Mouse (Mus musculus) heart, embryonic 15.5 days (tissue): ENCODE measurements around the gene Trnau1ap. TPM values are rescaled to one million over a fixed set of nuclear protein-coding genes. Genes with fewer than 3 reads are reported as not detected.

Experiments used
- ATAC-seq: fragments of 200-750 bp; cut with Nextera tagmentation; replicated peaks from 2 replicates; pipeline ENCODE4 v1.8.0; 2017; ENCODE audit warnings: low read depth, moderate TSS enrichment; ENCODE audit not compliant: insufficient number of reproducible peaks, insufficient read depth, low FRiP score
- H3K27ac ChIP-seq: fragments of 300-500 bp; sonication (generic); 2 replicates; pipeline ENCODE4 v1.5.1; 2015; ENCODE audit warnings: mild to moderate bottlenecking, inconsistent platforms
- H3K27me3 ChIP-seq: fragments of 300-500 bp; sonication (generic); 2 replicates; pipeline ENCODE4 v1.6.1; 2015; ENCODE audit warnings: inconsistent platforms
- H3K36me3 ChIP-seq: fragments of 300-500 bp; sonication (generic); 2 replicates; pipeline ENCODE4 v1.6.1; 2015; ENCODE audit warnings: mild to moderate bottlenecking, inconsistent platforms
- H3K4me1 ChIP-seq: fragments of 300-500 bp; sonication (generic); replicated peaks from 2 replicates; pipeline ENCODE4 v1.6.1; 2015; ENCODE audit warnings: inconsistent platforms
- H3K4me2 ChIP-seq: fragments of 300-500 bp; sonication (generic); 2 replicates; pipeline ENCODE4 v1.6.1; 2015; ENCODE audit warnings: inconsistent platforms, mild to moderate bottlenecking, moderate library complexity
- H3K4me3 ChIP-seq: fragments of 300-500 bp; sonication (generic); 2 replicates; pipeline ENCODE4 v1.5.1; 2015; ENCODE audit warnings: mild to moderate bottlenecking, inconsistent platforms
- H3K9ac ChIP-seq: fragments of 300-500 bp; sonication (generic); 2 replicates; pipeline ENCODE4 v1.6.1; 2015; ENCODE audit warnings: mild to moderate bottlenecking, inconsistent platforms
- H3K9me3 ChIP-seq: fragments of 300-500 bp; sonication (generic); replicated peaks from 2 replicates; pipeline ENCODE4 v1.6.1; 2016; ENCODE audit warnings: inconsistent platforms
- WGBS: fragments of 180-500 bp; shearing (Covaris S2); methylation state at CpG from one replicate; pipeline ENCODE4 v1.1.7; 2015; ENCODE audit warnings: mixed read lengths; 5-methylcytosine and 5-hydroxymethylcytosine counted together
- polyA plus RNA-seq: library from polyadenylated mRNA; unstranded; fragments of >200 nt; fragmentation: Nextera tagmentation; extraction: Ambion mirVana; gene quantifications from 2 replicates; pipeline ENCODE4 v1.2.1, GENCODE M21; 2015

Gene Trnau1ap
- polyA plus RNA-seq, 1 experiment from 2014 or later = 63.4 TPM

GRCm38 (mm10) chr4:132344403-132345134, 15.2 kb upstream of the Trnau1ap start:
- H3K4me2 ChIP-seq = peak overlapping the region; percentile 98
- peaks cover 5% of the 10 kb centered on the region; the same call in 1 of the 2 replicates for H3K36me3 ChIP-seq
- no peak overlapping the region for H3K27ac ChIP-seq
- H3K9me3 ChIP-seq = no peaks in the 10 kb centered on the region
- no peaks in the 10 kb centered on the region for H3K27me3 ChIP-seq
- 4% methylated on average over 13 of the region's 13 CpGs for WGBS
- no peak for ATAC-seq
- H3K9ac ChIP-seq = peak overlapping the region; percentile 90
- H3K4me1 ChIP-seq = peaks cover 20% of the 10 kb centered on the region
- H3K4me3 ChIP-seq = peak overlapping the region; percentile 86

- no peak for ATAC-seq
- H3K27me3 ChIP-seq = no peaks in the 10 kb centered on the region
- H3K4me1 ChIP-seq = peaks cover 20% of the 10 kb centered on the region
- H3K9ac ChIP-seq = no peak overlapping the region
- WGBS = 85% methylated on average over 3 of the region's 3 CpGs
- no peak overlapping the region for H3K27ac ChIP-seq
- H3K9me3 ChIP-seq = no peaks in the 10 kb centered on the region
- H3K4me3 ChIP-seq = no peak overlapping the region
- H3K4me2 ChIP-seq = no peak overlapping the region
- H3K36me3 ChIP-seq = peaks cover 21% of the 10 kb centered on the region
Measured at GRCm38 (mm10) chr4:132341451-132341850, 12.1 kb upstream of the Trnau1ap start.

GRCm38 (mm10) chr4:132338943-132339342, 9.6 kb upstream of the Trnau1ap start:
- Histone ChIP-seq H3K36me3 (peaks cover 37% of the 10 kb centered on the region), H3K4me2 (no peak overlapping the region), H3K27ac (no peak overlapping the region), H3K27me3 (no peaks in the 10 kb centered on the region), H3K9me3 (no peaks in the 10 kb centered on the region), H3K4me1 (peaks cover 8% of the 10 kb centered on the region), H3K9ac (no peak overlapping the region), H3K4me3 (no peak overlapping the region)
- no peak for ATAC-seq
- WGBS = 86% methylated on average over 13 of the region's 13 CpGs

GRCm38 (mm10) chr4:132332880-132333279, 3.5 kb upstream of the Trnau1ap start:
- Histone ChIP-seq H3K9me3 (no peaks in the 10 kb centered on the region), H3K27ac (no peak overlapping the region), H3K4me2 (no peak overlapping the region), H3K27me3 (no peaks in the 10 kb centered on the region), H3K36me3 (peaks cover 42% of the 10 kb centered on the region), H3K9ac (no peak overlapping the region), H3K4me1 (peaks cover 15% of the 10 kb centered on the region), H3K4me3 (no peak overlapping the region)
- WGBS = 59% methylated on average over 6 of the region's 6 CpGs
- ATAC-seq = no peak

- Histone ChIP-seq H3K4me3 (no peak overlapping the region), H3K27ac (no peak overlapping the region), H3K27me3 (no peaks in the 10 kb centered on the region), H3K36me3 (peaks cover 36% of the 10 kb centered on the region), H3K9me3 (no peaks in the 10 kb centered on the region), H3K4me2 (no peak overlapping the region), H3K4me1 (peaks cover 16% of the 10 kb centered on the region), H3K9ac (no peak overlapping the region)
- WGBS = 84% methylated on average over 3 of the region's 3 CpGs
- ATAC-seq = no peak
Measured at GRCm38 (mm10) chr4:132331960-132332359, 2.6 kb upstream of the Trnau1ap start.

GRCm38 (mm10) chr4:132329835-132330354, 557 bp upstream of the Trnau1ap start:
- Histone ChIP-seq H3K4me3 (peak overlapping the region; percentile 83), H3K36me3 (peaks cover 33% of the 10 kb centered on the region), H3K27me3 (no peaks in the 10 kb centered on the region), H3K4me1 (peaks cover 16% of the 10 kb centered on the region), H3K4me2 (peak overlapping the region; percentile 86), H3K9me3 (no peaks in the 10 kb centered on the region), H3K27ac (peak overlapping the region; percentile 92), H3K9ac (peak overlapping the region; percentile 96)
- WGBS = 13% methylated on average over 10 of the region's 10 CpGs
- ATAC-seq = no peak

- Histone ChIP-seq H3K4me3 (peak overlapping the region; percentile 83), H3K9ac (peak overlapping the region; percentile 96), H3K4me2 (peak overlapping the region; percentile 86), H3K27ac (peak overlapping the region; percentile 92), H3K9me3 (no peaks in the 10 kb centered on the region), H3K27me3 (no peaks in the 10 kb centered on the region), H3K4me1 (peaks cover 16% of the 10 kb centered on the region), H3K36me3 (peaks cover 34% of the 10 kb centered on the region)
- 52% methylated on average over 14 of the region's 14 CpGs for WGBS
- no peak for ATAC-seq
Measured at GRCm38 (mm10) chr4:132328391-132328982, 851 bp downstream of the Trnau1ap start.

GRCm38 (mm10) chr4:132326481-132326880, 2.9 kb downstream of the Trnau1ap start:
- ATAC-seq = no peak
- 77% methylated on average over 5 of the region's 5 CpGs for WGBS
- no peak overlapping the region for H3K9ac ChIP-seq

GRCm38 (mm10) chr4:132315711-132316110, 13.6 kb downstream of the Trnau1ap start:
- WGBS = 62% methylated on average over 8 of the region's 8 CpGs
- no peak for ATAC-seq
- peaks cover 59% of the 10 kb centered on the region for H3K36me3 ChIP-seq

More at GRCm38 (mm10) chr4:132326481-132326880, 2.9 kb downstream of the Trnau1ap start:
- Histone ChIP-seq H3K4me3 (no peak overlapping the region), H3K36me3 (peaks cover 22% of the 10 kb centered on the region), H3K9me3 (no peaks in the 10 kb centered on the region), H3K27me3 (no peaks in the 10 kb centered on the region), H3K4me1 (peaks cover 16% of the 10 kb centered on the region), H3K4me2 (no peak overlapping the region), H3K27ac (no peak overlapping the region)

GRCm38 (mm10) chr4:132312627-132313026, 16.7 kb downstream of the Trnau1ap start:
- Histone ChIP-seq H3K4me2 (no peak overlapping the region), H3K9ac (no peak overlapping the region), H3K4me1 (peaks cover 21% of the 10 kb centered on the region), H3K36me3 (peaks cover 49% of the 10 kb centered on the region), H3K27ac (no peak overlapping the region), H3K27me3 (no peaks in the 10 kb centered on the region), H3K4me3 (no peak overlapping the region), H3K9me3 (no peaks in the 10 kb centered on the region)
- no peak for ATAC-seq
- WGBS = 81% methylated on average over 5 of the region's 5 CpGs

More at GRCm38 (mm10) chr4:132315711-132316110, 13.6 kb downstream of the Trnau1ap start:
- H3K4me3 ChIP-seq = no peak overlapping the region
- peak overlapping the region; percentile 54; the same call in 1 of the 2 replicates for H3K27ac ChIP-seq
- peaks cover 9% of the 10 kb centered on the region for H3K4me1 ChIP-seq
- no peak overlapping the region for H3K9ac ChIP-seq
- H3K27me3 ChIP-seq = no peaks in the 10 kb centered on the region
- no peaks in the 10 kb centered on the region for H3K9me3 ChIP-seq
- no peak overlapping the region for H3K4me2 ChIP-seq

GRCm38 (mm10) chr4:132311801-132312200, 17.5 kb downstream of the Trnau1ap start:
- peaks cover 21% of the 10 kb centered on the region for H3K4me1 ChIP-seq
- H3K27me3 ChIP-seq = no peaks in the 10 kb centered on the region
- 49% methylated on average over 3 of the region's 3 CpGs for WGBS
- no peak for ATAC-seq
- no peak overlapping the region for H3K4me3 ChIP-seq
- H3K9me3 ChIP-seq = no peaks in the 10 kb centered on the region
- H3K36me3 ChIP-seq = peaks cover 46% of the 10 kb centered on the region
- H3K27ac ChIP-seq = no peak overlapping the region
- H3K4me2 ChIP-seq = no peak overlapping the region
- no peak overlapping the region for H3K9ac ChIP-seq
